Mouse (Mus musculus) CH12F3 (cell line): ENCODE results near the gene Gm45021.
"Not testable (repeated sequence)": the region's sequence is repeated elsewhere in the genome, so short reads cannot be mapped to it uniquely, and the experiment has no call there.

Source experiments
- in situ Hi-C: fragments of 300-500 bp; cut with MboI; formaldehyde crosslinking; loops from 2 replicates; pipeline ENCODE4 v1.14.3; 2020; ENCODE audit warnings: low sequenced_read_pairs

The Gm45021 gene

DNA sequence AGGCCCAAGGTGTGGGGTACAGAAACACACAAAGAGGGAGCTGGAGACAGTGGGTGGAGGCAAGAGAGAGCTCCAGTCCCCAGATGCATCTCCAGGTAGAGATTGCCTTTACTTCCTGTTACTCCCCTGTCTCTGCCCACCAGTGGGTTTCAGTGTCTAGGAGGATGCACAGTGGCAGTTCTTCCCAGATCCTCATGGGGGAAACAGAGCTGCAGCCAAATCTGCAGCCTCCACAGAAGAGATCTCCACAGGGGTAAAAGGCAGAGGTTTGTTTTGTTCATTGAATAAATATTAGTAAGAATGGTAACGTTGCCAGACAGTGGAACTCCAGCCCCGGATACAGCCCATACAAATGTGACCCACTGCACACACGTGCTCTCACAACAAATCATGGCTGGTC lies 21.2 kb downstream of the Gm45021 start:
- in situ Hi-C loops: no loop called here

GRCm38 (mm10) chr6:48613464-48613863 lies 24.1 kb downstream of the Gm45021 start:
- in situ Hi-C loops: no loop called here

DNA sequence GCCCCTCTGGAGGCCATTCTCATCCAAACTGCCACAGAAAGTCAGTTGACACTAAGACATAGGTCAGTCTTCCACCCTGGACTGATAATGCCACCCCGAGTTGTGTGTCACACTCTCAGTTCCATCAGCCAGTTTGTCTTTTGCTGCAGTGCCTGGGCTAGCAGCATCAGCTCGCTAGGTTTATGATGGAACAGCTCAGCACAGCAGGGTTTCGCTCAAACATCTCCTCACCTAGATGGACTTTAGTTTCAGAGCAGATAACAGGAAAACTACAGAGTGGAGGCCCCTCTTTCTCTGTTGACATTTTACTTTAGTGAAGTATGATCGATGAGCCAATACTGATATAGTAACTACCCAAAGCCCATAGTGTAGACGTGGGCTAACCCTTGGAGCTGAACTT lies 25.3 kb downstream of the Gm45021 start:
- in situ Hi-C loops: no loop called here

DNA sequence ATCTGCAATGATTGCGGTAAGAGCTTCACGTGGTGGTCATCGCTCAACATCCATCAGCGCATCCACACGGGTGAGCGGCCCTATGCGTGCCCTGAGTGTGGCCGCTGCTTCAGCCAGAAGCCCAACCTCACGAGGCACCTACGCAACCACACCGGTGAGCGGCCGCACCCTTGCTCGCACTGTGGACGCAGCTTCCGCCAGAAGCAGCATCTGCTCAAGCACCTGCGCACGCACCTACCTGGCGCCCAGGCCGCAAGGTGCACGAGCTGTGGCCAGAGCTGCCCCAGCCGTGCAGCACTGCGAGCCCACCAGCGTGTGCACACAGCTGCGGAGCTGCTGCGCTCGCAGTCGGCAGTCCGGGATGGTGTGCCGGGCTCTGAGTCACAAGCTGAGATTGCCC lies 30.6 kb downstream of the Gm45021 start:
- in situ Hi-C loops: no loop called here

DNA sequence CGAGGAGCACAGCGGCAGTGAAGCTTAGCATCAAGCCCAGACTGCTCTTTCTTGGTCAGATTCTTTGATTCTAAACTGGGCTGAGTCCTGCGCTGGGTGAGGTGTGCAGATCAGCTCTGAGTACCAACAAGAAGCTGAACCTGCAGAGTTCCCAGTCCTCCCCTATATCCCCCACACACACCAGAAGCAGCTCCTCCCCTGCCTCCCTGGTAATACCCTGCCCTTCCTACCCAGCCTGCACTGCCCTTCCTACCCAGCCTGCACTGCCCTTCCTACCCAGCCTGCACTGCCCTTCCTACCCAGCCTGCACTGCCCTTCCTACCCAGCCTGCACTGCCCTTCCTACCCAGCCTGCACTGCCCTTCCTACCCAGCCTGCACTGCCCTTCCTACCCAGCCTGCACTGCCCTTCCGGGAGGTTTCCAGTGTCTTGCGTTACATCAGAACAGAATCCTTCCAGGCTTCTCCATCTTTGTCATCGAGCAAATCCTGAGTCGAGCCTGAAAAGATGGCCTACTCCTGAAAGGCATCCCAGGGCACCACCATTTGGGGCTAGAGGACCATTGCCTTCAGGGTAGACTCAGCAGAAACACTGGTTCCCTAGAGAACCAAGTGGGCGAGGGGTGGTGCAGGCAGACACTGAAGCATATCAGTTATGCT lies 32.9 kb downstream of the Gm45021 start:
- in situ Hi-C loops: not testable (repeated sequence)

- in situ Hi-C loops: no loop called here
Observed at GRCm38 (mm10) chr6:48623460-48623859, 34.0 kb downstream of the Gm45021 start.

GRCm38 (mm10) chr6:48626464-48626863 lies 37.1 kb downstream of the Gm45021 start, which contains the start of gene AI854703:
TSS of gene AI854703 (plus strand) at chr6:48626764.
- in situ Hi-C loops: no loop called here

DNA sequence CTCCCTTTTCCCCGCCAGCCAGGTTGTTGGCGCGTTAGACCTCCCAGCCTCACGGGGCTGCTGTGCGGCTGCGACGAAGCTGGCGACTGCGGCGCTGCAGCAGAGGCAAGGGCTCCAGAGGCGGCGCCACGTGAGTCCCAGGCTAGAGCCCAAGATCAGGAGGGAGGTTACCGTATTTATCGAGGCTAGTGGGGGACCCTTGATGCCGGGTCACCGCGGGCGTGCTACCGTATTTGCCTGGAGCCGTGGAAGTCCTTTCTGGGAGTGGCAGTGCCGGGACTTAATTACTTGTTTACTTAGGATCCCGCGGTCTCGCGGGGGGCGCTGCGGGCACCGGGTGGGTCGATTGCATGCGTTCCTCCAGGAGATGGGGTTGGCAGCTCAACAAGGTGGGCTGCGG lies 37.6 kb downstream of the Gm45021 start:
- in situ Hi-C loops: no loop called here

DNA sequence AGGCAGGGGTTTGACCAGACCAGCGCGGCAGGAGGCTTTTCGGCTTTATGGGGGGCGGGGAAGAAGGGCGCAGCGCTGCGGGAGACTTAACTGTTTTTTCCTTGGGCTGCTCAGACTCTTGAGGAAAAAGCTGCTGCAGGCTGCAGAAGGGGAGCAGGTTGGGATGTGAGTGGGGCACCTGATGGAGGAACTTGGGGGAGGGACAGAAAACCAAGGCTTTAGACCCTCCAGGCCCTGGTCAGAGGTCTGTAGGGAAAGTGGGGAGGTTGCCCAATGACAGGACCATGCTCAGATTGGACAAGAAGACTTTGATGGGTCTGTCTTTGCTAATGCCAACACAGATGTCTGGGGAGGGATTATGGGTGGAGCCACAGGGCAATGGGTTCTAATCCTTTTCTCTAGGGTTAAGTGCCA lies 38.1 kb downstream of the Gm45021 start:
- in situ Hi-C loops: no loop called here

GRCm38 (mm10) chr6:48628377-48628776 lies 39.0 kb downstream of the Gm45021 start:
- in situ Hi-C loops: no loop called here

- in situ Hi-C loops: no loop called here
Observed at GRCm38 (mm10) chr6:48628808-48629660, 39.6 kb downstream of the Gm45021 start.

GRCm38 (mm10) chr6:48629661-48630034 lies 40.2 kb downstream of the Gm45021 start:
- in situ Hi-C loops: no loop called here

DNA sequence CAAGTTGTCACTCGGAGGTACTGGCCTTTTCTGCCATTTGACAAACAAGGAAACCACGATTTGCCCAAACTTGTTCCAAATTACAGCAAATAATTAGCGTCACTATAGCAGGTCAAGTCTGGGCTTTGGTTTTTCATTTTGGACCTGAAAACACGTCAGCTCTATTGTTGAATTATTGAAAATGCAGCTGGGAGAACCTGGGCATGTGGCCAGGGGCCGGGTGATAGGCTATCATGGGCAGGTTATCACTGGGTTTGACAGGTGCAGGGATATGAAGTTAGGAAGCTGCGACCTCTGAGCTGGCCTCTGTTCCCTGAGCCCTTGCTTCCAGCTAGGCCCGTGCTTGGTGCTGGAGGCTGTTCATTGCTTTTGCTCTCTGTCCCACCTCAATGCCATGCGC lies 41.4 kb downstream of the Gm45021 start:
- in situ Hi-C loops: no loop called here

GRCm38 (mm10) chr6:48635105-48635504 lies 45.7 kb downstream of the Gm45021 start:
- in situ Hi-C loops: no loop called here

GRCm38 (mm10) chr6:48636515-48636914 lies 47.1 kb downstream of the Gm45021 start:
- in situ Hi-C loops: no loop called here

GRCm38 (mm10) chr6:48637811-48638500 lies 48.5 kb downstream of the Gm45021 start:
- in situ Hi-C loops: no loop called here

- in situ Hi-C loops: no loop called here
Observed at GRCm38 (mm10) chr6:48638553-48638952, 49.1 kb downstream of the Gm45021 start.

- in situ Hi-C loops: no loop called here
Observed at GRCm38 (mm10) chr6:48641391-48641790, 52.0 kb downstream of the Gm45021 start.

DNA sequence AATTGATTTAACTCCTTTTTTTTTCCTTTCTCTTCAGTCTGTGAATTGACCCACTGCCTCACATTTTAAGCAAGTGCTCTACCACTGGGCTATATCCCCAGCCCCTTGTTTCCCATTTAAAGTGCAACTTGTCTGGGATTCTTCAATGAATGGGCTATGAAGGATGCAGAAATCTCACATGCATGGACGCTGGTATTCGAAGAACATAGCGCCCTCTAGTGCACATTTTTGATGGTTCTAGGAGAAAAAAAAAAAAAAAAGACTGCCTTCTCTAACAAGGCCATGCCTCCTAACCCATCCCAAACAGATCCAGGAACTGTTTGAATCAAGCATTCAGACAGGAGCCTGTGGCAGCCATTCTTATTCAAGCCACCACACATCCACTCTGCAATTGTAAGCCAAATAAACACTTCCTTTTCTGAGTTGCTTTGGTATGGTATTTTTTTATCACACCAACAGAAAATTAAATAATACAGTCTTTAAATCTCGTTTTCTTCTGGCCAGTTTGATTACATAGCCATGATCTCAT lies 53.4 kb downstream of the Gm45021 start:
- in situ Hi-C loops: no loop called here

DNA sequence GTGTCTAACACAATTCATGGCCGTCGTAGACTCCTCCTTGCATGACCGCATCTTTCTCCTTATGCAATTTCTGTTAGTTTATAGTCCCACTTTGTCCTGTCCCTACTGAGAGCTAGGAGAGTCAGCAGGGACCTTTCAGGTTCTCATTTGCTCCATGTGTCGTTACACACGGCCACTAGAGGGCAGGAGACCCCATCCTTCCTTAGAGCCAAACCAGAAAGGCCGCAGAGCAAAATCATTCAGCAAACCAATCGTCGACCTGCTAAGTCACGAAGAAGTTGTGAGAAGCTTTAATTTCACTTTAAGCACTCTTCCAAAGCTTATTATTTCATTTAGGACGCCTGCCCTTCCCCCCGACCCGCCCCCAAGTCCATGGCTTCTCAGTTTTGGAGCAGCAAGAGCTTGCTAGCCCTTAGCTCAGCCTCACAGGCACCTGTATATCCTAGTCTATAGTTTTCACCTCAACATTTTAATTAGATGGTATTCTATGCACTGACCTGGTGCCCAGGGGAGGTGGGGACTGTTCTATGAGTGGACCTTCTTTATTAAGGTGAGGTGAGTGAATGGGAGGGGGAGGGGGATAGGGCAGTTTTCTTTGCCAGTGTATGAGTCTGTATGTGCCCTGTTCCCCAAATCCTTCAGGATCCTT lies 56.4 kb downstream of the Gm45021 start:
- in situ Hi-C loops: loop anchor here (5.0 kb wide), 1 partner anchor 122 kb away; no protein-coding TSS in a partner anchor

- in situ Hi-C loops: loop anchor here (5.0 kb wide), 1 partner anchor 121 kb away; no protein-coding TSS in a partner anchor
Observed at GRCm38 (mm10) chr6:48646309-48646690, 56.9 kb downstream of the Gm45021 start.
